Mouse (Mus musculus): ENCODE results near the gene Atp1a2. TPM values are rescaled to one million over a fixed set of nuclear protein-coding genes. Genes with fewer than 3 reads are reported as not detected.
"Not testable (repeated sequence)": the region's sequence is repeated elsewhere in the genome, so short reads cannot be mapped to it uniquely, and the experiment has no call there.

Atp1a2 gene
- total RNA-seq, 1 experiment from 2014 or later: 315 TPM

DNA sequence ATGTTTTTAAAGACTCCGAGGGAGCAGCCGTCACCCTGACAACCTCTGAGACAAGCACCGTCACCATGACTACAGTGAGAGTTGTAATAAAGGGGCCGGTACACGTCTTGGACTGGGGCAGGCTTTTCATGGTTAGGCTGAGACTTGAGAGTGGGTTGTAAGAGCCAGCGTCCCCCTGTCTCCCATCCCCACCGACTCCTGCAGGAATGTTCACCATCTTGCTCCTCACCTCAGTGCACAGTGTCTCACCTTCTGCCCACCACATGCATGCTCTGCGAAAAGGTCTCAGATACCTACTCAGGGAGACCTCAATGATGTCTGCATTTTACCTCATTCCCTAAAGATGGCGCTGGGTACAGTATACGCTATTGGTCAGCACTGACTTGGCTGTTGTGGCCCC, 26.1 kb downstream of the Atp1a2 start:
- DNase-seq: no peak

GRCm38 (mm10) chr1:172271208-172271607, 26.7 kb downstream of the Atp1a2 start:
- DNase-seq: no peak

DNA sequence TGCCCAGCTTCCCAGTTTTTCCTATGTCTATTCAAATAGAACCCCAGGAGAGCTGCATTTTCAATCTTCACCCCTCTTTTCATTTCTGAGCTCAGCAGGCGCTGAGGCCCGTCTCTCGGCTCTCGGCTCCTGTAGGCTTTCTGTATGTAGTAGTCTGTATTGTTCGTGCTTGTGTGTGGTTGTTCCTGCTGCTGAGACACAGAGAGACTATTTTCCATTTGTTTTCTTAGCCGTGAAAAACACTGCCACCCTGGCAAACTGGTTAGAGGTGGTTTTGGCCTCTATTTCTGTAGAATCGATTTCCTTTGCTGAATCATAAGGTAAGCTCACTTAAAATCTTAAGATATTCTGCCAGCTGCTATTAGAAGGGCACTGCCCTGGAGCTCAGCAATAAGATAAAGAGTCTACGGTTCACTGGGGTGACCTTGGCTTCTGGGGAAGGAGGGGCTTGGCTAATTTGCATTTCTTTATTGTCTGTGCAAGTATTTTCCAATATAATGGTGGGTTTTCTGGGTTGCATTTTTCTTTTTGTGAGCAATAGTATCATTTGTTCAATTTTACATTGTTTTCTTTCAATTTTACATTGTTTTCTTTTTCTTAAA, 36.3 kb downstream of the Atp1a2 start, which contains the start of gene Igsf8:
TSS of gene Igsf8 (plus strand) at position 165 of the 602 bp plus-strand sequence.
- DNase-seq: no peak

- no peak for DNase-seq
These were observed 39.5 kb downstream of the Atp1a2 start, which contains the start of gene Atp1a4 for GRCm38 (mm10) chr1:172258314-172258713. Gene Atp1a4, minus strand, starts transcription at chr1:172258414.

GRCm38 (mm10) chr1:172247679-172248078, 50.2 kb downstream of the Atp1a2 start:
- DNase-seq: peak; percentile 39

DNA sequence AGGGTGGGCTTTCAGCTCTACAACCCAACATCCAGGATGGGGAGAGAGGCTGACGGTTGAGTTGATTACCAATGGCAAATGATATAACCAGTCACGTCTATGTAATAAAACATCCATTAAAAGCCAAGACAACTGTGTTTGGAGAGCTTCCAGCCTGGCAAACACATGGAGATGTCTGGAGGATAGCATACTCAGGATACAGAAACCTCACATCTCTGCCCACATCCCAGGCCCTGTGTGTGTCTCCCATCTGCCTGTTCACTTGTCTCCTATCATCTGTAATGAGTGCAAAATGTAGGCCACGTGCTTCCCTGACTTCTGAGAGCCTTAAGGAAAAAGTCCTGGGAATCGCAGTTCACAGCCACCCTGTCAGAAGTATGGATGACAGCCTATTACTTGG, 50.6 kb downstream of the Atp1a2 start:
- DNase-seq: no peak

GRCm38 (mm10) chr1:172244645-172245044, 53.2 kb downstream of the Atp1a2 start:
- DNase-seq: not testable (repeated sequence)

GRCm38 (mm10) chr1:172243547-172244205, 54.2 kb downstream of the Atp1a2 start:
- DNase-seq: no peak

GRCm38 (mm10) chr1:172242401-172242800, 55.5 kb downstream of the Atp1a2 start:
- DNase-seq: no peak

DNA sequence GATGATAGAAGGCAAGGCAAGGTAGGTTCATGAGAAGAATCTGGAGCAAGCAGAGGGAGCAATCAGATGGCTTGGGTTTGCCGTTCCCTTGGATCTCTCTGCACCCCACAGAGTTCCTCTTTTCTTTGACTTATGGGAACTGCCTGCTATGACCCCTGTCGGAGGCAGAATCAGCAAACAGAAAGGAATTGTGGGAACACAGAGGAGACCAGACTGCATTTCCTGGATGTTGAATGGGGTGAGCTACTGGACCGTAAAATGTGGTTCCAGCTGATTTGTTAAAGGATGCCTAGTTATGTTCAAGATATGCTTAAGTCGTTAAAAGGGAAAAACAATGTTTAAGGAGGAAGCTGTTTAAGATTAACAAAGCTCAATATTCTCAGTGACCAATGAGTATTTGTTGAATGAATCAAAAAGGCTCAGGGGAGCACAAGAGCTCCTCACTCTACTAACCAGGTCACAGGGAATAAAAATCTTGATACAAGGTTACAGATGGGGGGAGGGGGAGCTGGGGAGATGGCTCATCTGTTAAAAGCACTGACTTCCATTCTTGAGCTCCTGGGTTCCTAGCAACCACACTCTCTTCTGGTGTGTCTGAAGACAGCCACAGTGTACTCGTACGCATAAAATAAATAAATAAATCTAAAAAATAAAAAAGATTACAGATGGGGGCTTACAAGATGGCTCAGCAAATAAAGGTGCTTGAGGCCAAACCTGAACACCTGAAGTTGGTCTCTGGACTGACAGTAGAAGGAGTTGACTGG, 56.7 kb downstream of the Atp1a2 start:
- no peak for DNase-seq

GRCm38 (mm10) chr1:172229215-172229614, 68.6 kb downstream of the Atp1a2 start:
- no peak for DNase-seq

DNA sequence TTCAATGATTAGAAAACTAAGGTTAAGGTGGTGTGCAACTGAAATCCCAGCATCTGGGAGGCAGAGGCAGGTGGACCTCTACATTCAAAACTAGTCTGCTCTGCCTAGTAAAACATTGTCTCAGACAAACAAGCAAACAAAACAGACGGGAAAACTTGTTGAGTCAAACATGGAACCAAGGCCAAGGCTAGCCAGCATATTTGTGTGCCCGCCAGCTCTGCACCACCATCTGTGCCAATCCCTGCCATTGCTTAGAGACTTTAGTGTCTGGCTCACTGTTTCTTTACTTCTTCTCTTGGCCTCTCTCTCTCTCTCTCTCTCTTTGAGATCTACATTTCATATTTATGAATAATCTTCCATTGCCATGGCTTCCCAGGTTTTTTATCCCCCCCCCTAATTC, 69.7 kb downstream of the Atp1a2 start:
- DNase-seq: peak; percentile 54

Other genes with a start within 250 kb of the Atp1a2 start
- not detected in 2 replicates for gene Nhlh1, start 240.5 kb downstream of the Atp1a2 start, total RNA-seq (2021)
- 161 TPM in 2 replicates for gene Copa, start 215.5 kb downstream of the Atp1a2 start, total RNA-seq (2021)
- gene Ncstn, start 215.3 kb downstream of the Atp1a2 start, total RNA-seq (2021): 89.8 and 101 TPM in 2 replicates
- gene Pex19, start 171.3 kb downstream of the Atp1a2 start, total RNA-seq (2021): 135 and 141 TPM in 2 replicates
- 118 and 125 TPM in 2 replicates for gene Dcaf8, start 150.0 kb downstream of the Atp1a2 start, total RNA-seq (2021)
- gene Pea15a, start 91.3 kb downstream of the Atp1a2 start, total RNA-seq (2021): 61.5 and 63.2 TPM in 2 replicates
- 0.48 and 1.8 TPM in 2 replicates for gene Casq1, start 78.2 kb downstream of the Atp1a2 start, total RNA-seq (2021)
- gene Atp1a4, start 39.6 kb downstream of the Atp1a2 start, total RNA-seq (2021): 0.22 and 0.41 TPM in 2 replicates
- 23.9 and 26.1 TPM in 2 replicates for gene Igsf8, start 36.4 kb downstream of the Atp1a2 start, total RNA-seq (2021)
- 0.07 and 0.30 TPM in 2 replicates for gene Kcnj9, start 31.3 kb upstream of the Atp1a2 start, total RNA-seq (2021)
- gene Kcnj10, start 43.1 kb upstream of the Atp1a2 start, total RNA-seq (2021): 0.70 and 0.79 TPM in 2 replicates
- 12.3 and 14.5 TPM in 2 replicates for gene Pigm, start 78.5 kb upstream of the Atp1a2 start, total RNA-seq (2021)
- gene Slamf9, start 177.3 kb upstream of the Atp1a2 start, total RNA-seq (2021): 1.2 and 1.6 TPM in 2 replicates
- 2.4 and 2.8 TPM in 2 replicates for gene Igsf9, start 183.7 kb upstream of the Atp1a2 start, total RNA-seq (2021)
- gene Tagln2, start 202.0 kb upstream of the Atp1a2 start, total RNA-seq (2021): 105 and 120 TPM in 2 replicates
- 0.22 and 1.0 TPM in 2 replicates for gene Cfap45, start 222.7 kb upstream of the Atp1a2 start, total RNA-seq (2021)

All from adrenal gland, postnatal 14 days (tissue).